Mouse (Mus musculus) C2C12 (cell line): ENCODE data around the gene Hsh2d.

Experiments
- CTCF ChIP-seq: IDR thresholded peaks from one replicate; pipeline ENCODE4 v1.5.1; 2011; ENCODE audit not compliant: control insufficient read depth, insufficient read depth, insufficient read length
- FOSL1 ChIP-seq: IDR thresholded peaks from one replicate; pipeline ENCODE4 v1.8.0; 2011; ENCODE audit warnings: mild to moderate bottlenecking, low read length; ENCODE audit not compliant: poor library complexity, insufficient read depth, severe bottlenecking

DNA sequence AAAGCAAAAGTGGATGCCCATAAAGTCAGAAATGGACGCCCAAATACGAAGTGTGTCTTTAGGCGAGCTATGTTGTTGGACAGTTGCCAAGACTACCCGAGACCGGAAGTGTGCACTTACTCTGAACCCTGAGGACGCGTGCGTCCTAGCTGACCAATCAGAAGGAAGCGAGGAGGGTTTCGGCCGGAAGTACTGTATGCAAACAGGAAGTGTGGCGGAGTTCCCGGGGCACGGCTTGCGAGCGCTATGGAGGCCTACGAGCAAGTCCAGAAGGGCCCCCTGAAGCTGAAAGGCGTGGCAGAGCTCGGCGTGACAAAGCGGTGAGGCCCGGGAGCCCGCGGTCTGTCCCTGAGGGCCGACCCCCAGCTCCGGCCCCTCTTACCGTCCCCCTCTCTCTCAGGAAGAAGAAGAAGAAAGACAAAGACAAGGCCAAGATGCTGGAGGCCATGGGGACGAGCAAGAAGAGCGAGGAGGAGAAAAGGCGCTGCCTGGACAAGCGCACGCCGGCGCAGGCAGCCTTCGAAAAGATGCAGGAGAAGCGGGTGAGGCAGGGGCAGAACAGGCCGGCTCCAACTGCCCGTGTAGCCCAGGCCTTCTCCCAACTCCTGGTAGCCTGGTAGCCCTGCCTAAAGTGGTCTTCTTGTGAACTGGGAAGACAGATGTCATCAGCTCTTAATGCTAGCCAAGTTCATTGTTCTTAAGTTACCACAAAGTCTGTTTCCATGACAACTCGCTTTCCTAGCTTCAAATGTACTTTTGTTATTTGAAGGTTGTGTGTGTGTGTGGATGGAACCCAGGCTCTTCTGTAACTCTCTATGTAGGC is 30.3 kb downstream of the Hsh2d start, which contains the start of gene Fam32a:
- no peak for TF ChIP-seq CTCF
- TF ChIP-seq FOSL1, result no peak
